Mouse (Mus musculus) spleen, postnatal 36 days (tissue): ENCODE data around the gene Cd2.
A peak's percentile ranks its signal among the peaks of the same experiment; 100 is the strongest.

ENCODE experiments used
- DNase-seq, 2 experiments: peaks; one replicate each; pipeline ENCODE4 v3.0.0; 2022; ENCODE audit warnings: low spot score in 2 of 2, mixed read lengths in 1 of 2

Cd2 gene

DNA sequence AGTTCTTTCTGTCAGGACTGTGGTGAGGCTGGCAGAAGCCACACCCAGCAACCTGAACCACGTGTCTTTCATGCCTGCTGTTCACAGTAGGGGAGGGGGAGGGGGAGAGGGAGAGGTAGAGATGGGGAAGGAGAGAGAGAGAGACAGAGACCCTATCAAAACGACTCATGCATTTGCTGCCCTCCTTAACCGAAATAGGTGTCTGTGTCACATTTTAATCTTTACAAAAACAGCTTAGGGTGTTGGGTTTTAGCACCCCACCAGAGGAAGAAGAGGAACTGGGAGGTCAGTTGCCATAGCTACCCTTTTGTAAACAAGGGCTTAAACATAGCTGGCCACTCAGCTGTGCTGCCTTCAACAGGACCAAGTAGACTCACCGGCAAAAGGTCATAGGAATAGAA is at the start of gene Cd2:
TSS of gene Cd2 (minus strand) at position 29 of the 401 bp plus-strand sequence.
- peak; percentile 81 for DNase-seq

DNA sequence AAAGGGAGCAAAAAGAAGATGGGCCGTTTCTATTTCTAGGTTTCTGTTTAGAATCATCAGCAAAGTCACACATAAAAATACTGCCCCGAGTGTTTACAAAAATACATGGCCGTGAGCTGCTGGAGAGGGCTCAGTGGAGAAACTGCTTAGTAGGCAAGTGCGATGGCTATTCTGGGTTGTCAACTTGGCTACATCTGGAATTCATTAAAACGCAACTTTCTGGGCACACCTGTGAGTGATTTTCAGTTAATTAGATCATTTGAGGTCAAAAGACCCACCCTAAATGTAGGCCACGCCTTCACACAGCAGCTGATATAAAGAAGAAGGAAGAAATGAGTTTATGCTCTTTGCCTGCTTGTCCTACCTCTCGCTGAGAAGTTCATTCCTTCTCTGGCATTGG is 40.9 kb upstream of the Cd2 start:
- DNase-seq: no peak

- DNase-seq: no peak
These were observed 39.5 kb upstream of the Cd2 start for GRCm38 (mm10) chr3:101327248-101327647.

DNA sequence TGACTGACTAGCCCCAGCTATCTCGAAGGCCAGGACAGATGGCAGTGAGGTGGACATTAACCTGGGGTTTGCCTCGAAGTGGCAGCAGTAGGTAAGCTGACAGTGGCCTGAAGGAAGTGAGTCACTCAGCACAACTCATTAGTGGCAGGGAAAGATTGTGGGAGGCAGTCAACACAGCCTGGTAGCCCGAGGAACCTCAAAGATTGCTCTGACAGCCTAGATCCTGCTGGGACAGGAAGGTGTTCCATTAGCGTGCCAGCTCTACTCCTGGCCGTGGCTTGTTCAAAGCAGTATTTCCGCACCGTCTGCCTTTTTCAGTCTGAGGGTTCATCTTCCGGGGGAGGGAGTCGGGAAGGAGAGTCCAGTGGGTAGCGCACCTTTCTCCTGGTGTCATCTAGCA is 34.7 kb upstream of the Cd2 start:
- DNase-seq: no peak

DNA sequence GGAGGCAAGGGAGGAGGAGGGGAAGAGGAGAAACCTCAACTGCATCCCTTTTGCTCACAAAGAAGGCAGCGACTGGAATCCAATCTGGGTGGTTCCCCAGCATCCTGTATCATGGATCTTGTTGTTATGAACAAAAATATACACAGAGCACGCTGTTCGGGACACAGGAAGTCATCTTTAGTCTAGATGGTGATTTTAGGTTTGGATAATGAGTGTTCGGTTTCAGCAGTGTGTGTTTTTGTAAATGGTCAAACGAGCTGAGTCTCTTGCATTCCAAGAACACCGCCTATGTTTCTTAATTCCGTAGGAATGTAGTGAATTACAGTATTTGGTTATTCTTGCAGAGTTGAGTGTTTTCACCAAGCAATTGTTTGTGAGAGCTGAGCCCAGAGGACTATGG is 33.1 kb upstream of the Cd2 start:
- no peak for DNase-seq

DNA sequence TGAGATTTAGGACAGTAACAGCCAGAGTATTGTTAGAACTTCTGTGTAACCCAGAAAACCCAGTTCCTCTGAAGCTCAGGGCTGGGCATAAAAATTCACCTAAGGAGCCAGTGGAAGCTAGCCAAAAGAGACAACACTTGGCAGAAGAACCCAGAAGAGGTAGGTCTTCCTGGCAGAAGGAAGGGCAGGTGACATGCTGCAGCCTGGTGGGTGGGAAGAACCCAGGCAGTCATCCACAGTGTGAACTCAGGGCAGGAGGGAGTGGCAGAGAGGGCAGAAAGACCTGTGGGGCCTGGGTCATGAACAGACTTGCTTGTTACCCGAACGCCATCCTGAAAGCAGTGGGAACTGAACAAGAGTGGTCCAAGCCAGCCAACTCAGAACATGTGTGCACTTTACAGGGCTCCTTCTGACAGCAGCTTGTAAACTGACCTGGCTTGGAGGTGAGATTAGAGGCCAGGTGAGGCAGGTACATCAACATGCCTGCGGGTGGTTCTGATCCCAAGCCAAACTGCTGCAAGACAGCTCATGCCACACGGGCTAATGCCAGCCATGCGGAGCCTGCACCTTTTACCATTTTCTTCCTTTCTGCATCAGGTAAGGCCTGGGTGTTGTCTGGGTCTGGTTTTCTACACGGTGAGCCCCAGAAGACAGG is 30.9 kb upstream of the Cd2 start:
- no peak for DNase-seq

DNA sequence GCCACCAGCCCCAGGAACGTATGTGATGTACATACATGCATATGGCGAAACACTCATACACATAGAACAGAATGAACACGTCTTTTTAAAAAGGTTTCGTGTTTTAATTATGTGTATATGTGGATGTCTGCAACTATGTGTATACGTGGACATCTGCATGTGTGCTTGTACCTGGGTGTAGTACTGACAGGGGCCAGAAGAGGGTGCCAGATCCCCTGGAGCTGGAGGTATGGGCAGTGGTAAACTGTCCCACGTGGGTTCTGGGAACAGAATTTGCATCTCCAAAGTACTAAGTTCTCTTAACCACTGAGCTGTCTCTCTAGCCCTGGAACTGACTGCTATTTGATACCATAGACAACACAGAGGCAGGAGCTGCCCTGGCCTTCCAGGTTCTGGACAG is 30.4 kb upstream of the Cd2 start:
- DNase-seq: no peak

DNA sequence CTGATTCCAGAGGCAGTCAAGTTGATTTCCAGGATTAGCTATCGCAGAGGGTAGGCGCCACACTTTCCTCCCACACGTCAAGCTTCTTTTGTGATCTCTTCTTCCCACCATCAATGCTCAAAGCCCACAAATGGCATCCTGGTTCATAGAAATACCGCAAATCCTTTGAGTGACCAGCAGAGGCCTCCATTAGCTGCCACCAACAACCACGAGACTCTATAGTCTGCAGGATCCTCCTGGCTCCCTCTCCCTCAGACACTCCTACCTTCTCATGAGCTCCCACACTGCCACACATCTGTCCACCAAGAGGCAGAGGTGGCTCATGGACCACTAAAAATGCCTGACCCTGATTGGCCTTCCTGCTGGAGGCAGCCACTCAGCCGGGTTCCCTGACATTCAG is 27.2 kb upstream of the Cd2 start:
- no peak for DNase-seq

DNA sequence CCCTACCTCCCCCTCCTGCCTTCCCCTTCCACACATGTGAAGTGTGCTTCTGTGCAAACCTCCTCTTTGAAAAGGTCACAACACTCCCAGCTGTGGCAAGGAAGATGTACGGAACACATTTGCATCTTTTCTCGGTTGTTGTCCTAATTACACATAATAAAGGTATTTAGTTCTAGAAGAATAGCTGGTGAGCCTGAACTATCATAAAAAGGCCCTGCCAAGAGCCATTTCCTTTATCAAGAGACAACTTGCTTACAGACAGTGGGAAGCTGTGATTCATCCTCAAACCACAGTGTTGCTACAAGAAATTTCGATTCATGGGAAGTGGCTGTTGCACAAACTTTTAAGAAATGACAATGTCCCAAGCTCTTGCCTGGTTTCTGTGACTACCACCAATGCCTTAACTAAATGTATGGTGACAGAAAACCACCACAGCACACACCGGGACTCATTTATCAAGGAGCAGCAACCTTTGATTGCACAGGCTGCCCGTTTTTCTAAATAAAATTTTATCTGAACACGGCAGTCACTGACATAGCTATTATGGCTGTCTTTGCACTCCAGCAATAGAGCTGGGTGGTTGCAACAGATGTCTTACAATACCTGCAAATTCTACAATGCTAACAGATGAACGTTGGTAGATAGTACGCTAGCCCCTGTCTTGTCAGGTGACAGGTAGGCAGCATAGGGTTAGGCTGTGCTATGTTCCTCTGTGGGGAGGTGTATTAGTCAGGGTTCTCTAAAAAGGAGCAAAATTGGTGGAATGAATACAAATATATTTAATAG is 25.7 kb upstream of the Cd2 start:
- no peak for DNase-seq

DNA sequence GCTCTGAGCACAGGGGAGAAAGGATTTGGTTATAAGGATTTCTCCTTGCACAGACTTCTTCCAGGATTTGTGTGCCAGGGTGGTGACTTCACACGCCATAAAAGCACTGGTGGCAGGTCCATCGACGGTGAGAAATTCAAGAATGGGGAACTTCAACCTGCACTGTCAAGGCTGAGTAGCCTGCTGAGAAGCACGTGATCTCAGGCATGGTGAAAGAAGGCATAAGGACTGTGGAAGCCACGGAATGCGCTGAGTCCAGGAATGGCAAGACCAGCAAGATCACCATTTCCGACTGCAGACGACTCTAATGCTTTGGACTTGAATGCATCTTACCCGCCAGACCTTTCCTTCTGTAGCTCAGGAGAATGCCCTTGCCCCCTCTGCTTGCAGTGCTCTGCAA is 23.2 kb upstream of the Cd2 start:
- no peak for DNase-seq

DNA sequence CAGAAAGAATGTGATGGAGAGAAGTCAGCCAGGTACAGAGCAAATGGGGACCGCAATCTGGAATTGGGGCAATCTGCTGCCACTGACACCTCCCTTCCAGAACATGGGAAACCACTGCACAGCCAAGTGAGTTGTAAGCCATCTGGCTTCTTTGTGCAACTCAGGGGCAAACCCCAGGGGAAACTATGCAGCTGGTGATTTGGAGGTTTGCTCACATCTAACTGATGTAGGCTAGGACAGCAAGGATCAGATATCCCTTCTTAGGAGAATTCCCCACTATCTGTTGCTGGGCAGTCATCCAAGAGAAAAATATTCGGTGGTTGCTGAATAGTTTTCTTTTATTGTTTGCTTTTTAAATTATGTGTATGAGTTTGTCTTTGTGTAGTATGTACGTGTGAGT is 21.9 kb upstream of the Cd2 start:
- no peak for DNase-seq

DNA sequence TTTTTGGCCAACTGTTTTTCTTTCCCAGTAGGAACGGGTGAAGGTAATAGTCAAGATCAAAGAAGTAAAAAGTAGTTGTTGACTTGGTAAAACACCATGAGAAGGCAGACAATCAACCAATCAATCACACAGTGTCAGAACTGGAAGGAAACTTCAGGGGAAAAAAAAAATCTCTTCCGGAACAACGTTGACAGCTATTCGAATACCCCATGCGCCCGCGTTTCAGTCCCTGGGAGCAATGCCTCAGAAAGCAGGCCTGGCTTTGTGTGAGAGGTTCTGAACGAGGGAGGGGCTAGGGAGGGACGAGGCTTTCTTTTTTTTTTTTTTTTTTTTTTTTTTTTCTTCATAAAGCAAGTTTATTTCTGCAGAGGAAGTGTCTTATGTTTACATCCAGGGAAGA is 18.4 kb upstream of the Cd2 start:
- DNase-seq: no peak

DNA sequence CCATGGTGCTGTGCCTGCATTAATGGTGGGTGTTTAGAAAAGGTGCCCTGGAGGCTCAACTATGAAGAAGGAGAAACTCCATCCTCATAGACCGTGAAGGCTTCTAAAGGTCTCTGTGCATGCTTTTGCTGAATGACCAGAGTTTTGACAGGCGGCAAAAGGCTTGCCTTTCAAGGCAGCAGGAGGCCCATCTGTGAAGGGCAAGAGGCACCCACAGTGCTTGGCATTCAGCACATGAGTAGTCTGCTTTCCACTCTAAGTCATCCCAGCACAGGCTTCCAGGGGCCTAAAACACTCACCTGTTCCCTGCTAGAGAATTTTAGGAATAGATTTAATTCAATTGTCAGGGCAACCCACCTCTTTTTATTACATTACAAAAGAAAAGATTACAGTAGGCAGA is 17.3 kb upstream of the Cd2 start:
- DNase-seq: no peak

DNA sequence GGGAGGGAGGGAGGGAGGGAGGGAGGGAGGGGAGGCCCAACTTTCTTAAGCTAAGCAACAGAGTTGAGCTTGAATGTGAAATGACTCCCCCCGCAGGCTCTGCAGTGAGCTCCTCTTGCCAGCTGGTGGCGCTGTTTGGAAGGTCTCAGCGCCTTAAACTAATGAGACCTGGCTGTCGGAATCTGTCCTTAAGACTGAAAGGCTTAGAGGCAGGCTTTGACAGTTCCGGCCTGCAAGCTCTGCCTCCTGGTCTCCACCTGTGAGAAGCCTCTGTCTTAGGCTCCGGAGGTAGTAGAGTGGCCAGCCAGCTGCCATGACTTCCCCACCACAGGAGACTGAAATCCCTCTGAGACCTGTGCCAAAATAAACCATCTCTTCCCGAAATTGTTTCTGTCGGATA is 16.4 kb upstream of the Cd2 start:
- DNase-seq: no peak

GRCm38 (mm10) chr3:101300271-101301071 is 12.7 kb upstream of the Cd2 start:
- no peak for DNase-seq

GRCm38 (mm10) chr3:101299591-101299990 is 11.9 kb upstream of the Cd2 start:
- no peak for DNase-seq

GRCm38 (mm10) chr3:101297221-101297620 is 9.5 kb upstream of the Cd2 start:
- no peak for DNase-seq

- no peak for DNase-seq
These were observed 8.4 kb upstream of the Cd2 start for GRCm38 (mm10) chr3:101295931-101296820.

GRCm38 (mm10) chr3:101295366-101295867 is 7.7 kb upstream of the Cd2 start:
- DNase-seq: peak; percentile 77 to 82

DNA sequence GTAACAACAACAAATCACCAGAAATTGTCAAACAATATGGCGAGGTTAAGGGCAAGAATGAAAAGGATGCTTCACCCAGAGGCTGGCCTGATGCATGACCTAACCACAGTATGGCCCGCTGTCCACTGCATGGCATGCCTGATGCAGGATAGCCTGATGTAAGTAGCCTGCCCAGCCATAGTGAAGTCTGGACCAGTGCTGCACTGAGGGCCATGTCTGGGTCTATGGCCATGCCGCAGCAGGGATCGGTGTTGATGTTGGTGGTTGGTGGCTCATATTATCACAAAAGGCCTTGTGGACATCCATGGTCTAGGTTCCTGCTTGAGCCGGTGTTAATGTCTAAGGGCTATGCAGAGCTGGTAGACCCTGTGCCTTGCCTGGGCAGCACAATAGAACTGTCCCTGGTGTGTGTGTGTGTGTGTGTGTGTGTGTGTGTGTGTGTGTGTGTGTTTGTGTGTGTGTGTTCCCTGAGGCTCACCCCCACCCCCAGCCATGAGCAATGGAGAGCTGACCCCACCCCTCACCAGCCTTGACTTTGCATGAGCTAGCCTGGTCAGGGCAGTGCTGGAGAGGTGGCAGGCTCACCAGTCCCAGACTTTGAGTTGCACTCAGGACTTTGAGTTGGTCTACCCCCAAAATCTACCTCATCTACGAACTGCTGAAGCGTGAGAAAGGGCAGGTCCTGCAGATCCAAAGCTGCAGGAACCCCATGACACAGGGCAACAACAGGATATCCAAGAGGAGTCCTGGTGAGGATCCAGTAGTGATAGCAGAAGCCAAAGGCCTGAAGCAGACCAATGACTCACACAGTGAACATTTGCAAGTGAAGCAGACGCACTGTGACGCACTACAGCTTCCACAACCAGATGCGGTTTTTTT is 7.0 kb upstream of the Cd2 start:
- no peak for DNase-seq
